Mouse (Mus musculus) small intestine, adult 2 months (tissue): ENCODE results near the gene Vstm5.

Experiments used
- CTCF ChIP-seq: fragments of 200-500 bp; IDR thresholded peaks from 2 replicates; pipeline ENCODE4 v1.5.1; 2012; ENCODE audit warnings: low read depth, mild to moderate bottlenecking, control low read depth, inconsistent platforms, low read length, moderate library complexity, mixed read lengths; ENCODE audit not compliant: insufficient replicate concordance, insufficient read length; ENCODE audit errors: extremely low read depth
- POLR2A ChIP-seq: fragments of 200-500 bp; IDR thresholded peaks from 2 replicates; pipeline ENCODE4 v1.6.1; 2012; ENCODE audit warnings: low read depth, mild to moderate bottlenecking, control low read depth, inconsistent platforms, low read length, moderate library complexity

DNA sequence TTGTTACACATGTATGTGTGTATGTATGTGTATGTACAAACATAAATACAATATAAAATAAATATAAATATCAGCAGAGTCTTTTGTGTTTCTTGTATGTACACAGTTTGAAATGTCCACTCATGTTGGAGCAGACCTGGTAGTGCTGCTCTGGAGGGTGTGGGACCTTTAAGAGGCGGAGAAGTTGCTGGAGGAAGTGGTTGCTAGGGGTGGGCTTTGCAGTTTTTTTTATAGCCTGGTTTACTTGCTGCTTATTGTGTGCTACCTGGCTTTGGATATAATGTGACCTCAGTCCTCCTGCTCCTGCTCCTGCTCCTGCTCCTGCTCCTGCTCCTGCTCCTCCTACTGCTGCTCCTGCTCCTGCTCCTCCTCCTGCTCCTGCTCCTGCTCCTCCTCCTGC is 5.2 kb upstream of the Vstm5 start:
- no peak for TF ChIP-seq POLR2A
- TF ChIP-seq CTCF, result no peak
